Mouse (Mus musculus): ENCODE data around the gene Cdc123.
A peak's percentile ranks its signal among the peaks of the same experiment; 100 is the strongest.
"Not testable (repeated sequence)": the region's sequence is repeated elsewhere in the genome, so short reads cannot be mapped to it uniquely, and the experiment has no call there.

The Cdc123 gene

GRCm38 (mm10) chr2:5844873-5845631 lies at the start of gene Cdc123, which contains the start of gene Nudt5:
Cdc123 (minus strand) TSS chr2:5845164.
Nudt5 (plus strand) TSS chr2:5845019.
- peak; percentile 93 for DNase-seq (ENCODE audit: low read depth, low spot score)

GRCm38 (mm10) chr2:5894296-5894695 lies 49.3 kb upstream of the Cdc123 start:
- DNase-seq (ENCODE audit: low read depth, low spot score): no peak

GRCm38 (mm10) chr2:5889412-5889811 lies 44.4 kb upstream of the Cdc123 start:
- no peak for DNase-seq (ENCODE audit: low read depth, low spot score)

- no peak for DNase-seq (ENCODE audit: low read depth, low spot score)
Measured at GRCm38 (mm10) chr2:5888865-5889264, 43.9 kb upstream of the Cdc123 start.

GRCm38 (mm10) chr2:5877446-5877845 lies 32.5 kb upstream of the Cdc123 start:
- no peak for DNase-seq (ENCODE audit: low read depth, low spot score)

- no peak for DNase-seq (ENCODE audit: low read depth, low spot score)
Measured at GRCm38 (mm10) chr2:5869746-5870145, 24.8 kb upstream of the Cdc123 start.

- no peak for DNase-seq (ENCODE audit: low read depth, low spot score)
Measured at GRCm38 (mm10) chr2:5867681-5868080, 22.7 kb upstream of the Cdc123 start.

- DNase-seq (ENCODE audit: low read depth, low spot score): no peak
Measured at GRCm38 (mm10) chr2:5862834-5863233, 17.9 kb upstream of the Cdc123 start, which contains the start of gene Gm13199. Gm13199 (minus strand) TSS chr2:5862934.

- DNase-seq (ENCODE audit: low read depth, low spot score): no peak
Measured at GRCm38 (mm10) chr2:5851866-5852265, 6.9 kb upstream of the Cdc123 start.

GRCm38 (mm10) chr2:5851116-5851515 lies 6.2 kb upstream of the Cdc123 start:
- no peak for DNase-seq (ENCODE audit: low read depth, low spot score)

GRCm38 (mm10) chr2:5845826-5846225 lies 862 bp upstream of the Cdc123 start:
- DNase-seq (ENCODE audit: low read depth, low spot score): no peak

GRCm38 (mm10) chr2:5844181-5844872 lies 637 bp downstream of the Cdc123 start:
- DNase-seq (ENCODE audit: low read depth, low spot score): no peak

- no peak for DNase-seq (ENCODE audit: low read depth, low spot score)
Measured at GRCm38 (mm10) chr2:5840815-5841214, 4.1 kb downstream of the Cdc123 start.

GRCm38 (mm10) chr2:5825265-5825913 lies 19.6 kb downstream of the Cdc123 start:
- no peak for DNase-seq (ENCODE audit: low read depth, low spot score)

GRCm38 (mm10) chr2:5824685-5825084 lies 20.3 kb downstream of the Cdc123 start:
- DNase-seq (ENCODE audit: low read depth, low spot score): no peak

GRCm38 (mm10) chr2:5824213-5824612 lies 20.8 kb downstream of the Cdc123 start:
- no peak for DNase-seq (ENCODE audit: low read depth, low spot score)

- DNase-seq (ENCODE audit: low read depth, low spot score): no peak
Measured at GRCm38 (mm10) chr2:5822449-5822848, 22.5 kb downstream of the Cdc123 start.

- DNase-seq (ENCODE audit: low read depth, low spot score): no peak
Measured at GRCm38 (mm10) chr2:5821264-5821663, 23.7 kb downstream of the Cdc123 start.

- DNase-seq (ENCODE audit: low read depth, low spot score): no peak
Measured at GRCm38 (mm10) chr2:5811235-5811782, 33.7 kb downstream of the Cdc123 start.

GRCm38 (mm10) chr2:5810036-5810718 lies 34.8 kb downstream of the Cdc123 start:
- no peak for DNase-seq (ENCODE audit: low read depth, low spot score)

GRCm38 (mm10) chr2:5806201-5806600 lies 38.8 kb downstream of the Cdc123 start:
- not testable (repeated sequence) for DNase-seq (ENCODE audit: low read depth, low spot score)
